Mouse (Mus musculus): ENCODE data around the gene Gm49368. TPM values are rescaled to one million over a fixed set of nuclear protein-coding genes. Genes with fewer than 3 reads are reported as not detected.

Gene Gm49368
- polyA plus RNA-seq, 1 experiment from 2014 or later: not detected

GRCm38 (mm10) chr7:128065547-128065946, 3.1 kb downstream of the Gm49368 start:
- H3K9me3 ChIP-seq (replicated peaks; ENCODE audit: low read length): no peaks in the 10 kb centered on the region
- TF ChIP-seq CTCF (IDR thresholded peaks at IDR 0.05; ENCODE audit: low read depth): no peak
- H3K27ac ChIP-seq: no peak overlapping the region
- WGBS: 78% methylated on average over 5 of the region's 5 CpGs
- H3K36me3 ChIP-seq (ENCODE audit: insufficient read depth, low read length): no peaks in the 10 kb centered on the region
- H3K9ac ChIP-seq (ENCODE audit: low read depth, low read length): no peak overlapping the region
- H3K4me3 ChIP-seq (replicated peaks; ENCODE audit: low read depth, low read length): no peak overlapping the region
- no peak overlapping the region for H3K4me2 ChIP-seq (ENCODE audit: low read length)
- no peaks in the 10 kb centered on the region for H3K4me1 ChIP-seq (replicated peaks; ENCODE audit: insufficient read depth, low read length)
- H3K27me3 ChIP-seq (ENCODE audit: insufficient read depth, low read length): no peaks in the 10 kb centered on the region
- no peak for DNase-seq (ENCODE audit: low spot score)
- no peak for ATAC-seq (replicated peaks; ENCODE audit: low FRiP score, low read depth)

GRCm38 (mm10) chr7:128067847-128068246, 5.4 kb downstream of the Gm49368 start:
- H3K4me1 ChIP-seq (replicated peaks; ENCODE audit: insufficient read depth, low read length): no peaks in the 10 kb centered on the region
- no peaks in the 10 kb centered on the region for H3K9me3 ChIP-seq (replicated peaks; ENCODE audit: low read length)
- H3K27me3 ChIP-seq (ENCODE audit: insufficient read depth, low read length): no peaks in the 10 kb centered on the region
- WGBS: 67% methylated on average over 3 of the region's 3 CpGs
- no peak overlapping the region for H3K4me3 ChIP-seq (replicated peaks; ENCODE audit: low read depth, low read length)
- H3K36me3 ChIP-seq (ENCODE audit: insufficient read depth, low read length): no peaks in the 10 kb centered on the region
- no peak for DNase-seq (ENCODE audit: low spot score)
- no peak for TF ChIP-seq CTCF (IDR thresholded peaks at IDR 0.05; ENCODE audit: low read depth)
- H3K9ac ChIP-seq (ENCODE audit: low read depth, low read length): no peak overlapping the region
- no peak for ATAC-seq (replicated peaks; ENCODE audit: low FRiP score, low read depth)
- no peak overlapping the region for H3K4me2 ChIP-seq (ENCODE audit: low read length)
- H3K27ac ChIP-seq: no peak overlapping the region

GRCm38 (mm10) chr7:128069844-128070243, 7.4 kb downstream of the Gm49368 start:
- no peak for DNase-seq (ENCODE audit: low spot score)
- H3K27me3 ChIP-seq (ENCODE audit: insufficient read depth, low read length): no peaks in the 10 kb centered on the region
- no peaks in the 10 kb centered on the region for H3K9me3 ChIP-seq (replicated peaks; ENCODE audit: low read length)
- TF ChIP-seq CTCF (IDR thresholded peaks at IDR 0.05; ENCODE audit: low read depth): no peak
- WGBS: 80% methylated on average over 2 of the region's 2 CpGs
- no peak for ATAC-seq (replicated peaks; ENCODE audit: low FRiP score, low read depth)
- H3K36me3 ChIP-seq (ENCODE audit: insufficient read depth, low read length): no peaks in the 10 kb centered on the region
- H3K27ac ChIP-seq: no peak overlapping the region
- H3K9ac ChIP-seq (ENCODE audit: low read depth, low read length): no peak overlapping the region
- no peak overlapping the region for H3K4me3 ChIP-seq (replicated peaks; ENCODE audit: low read depth, low read length)
- H3K4me2 ChIP-seq (ENCODE audit: low read length): no peak overlapping the region
- no peaks in the 10 kb centered on the region for H3K4me1 ChIP-seq (replicated peaks; ENCODE audit: insufficient read depth, low read length)

GRCm38 (mm10) chr7:128071816-128072215, 9.3 kb downstream of the Gm49368 start:
- Histone ChIP-seq H3K36me3 (ENCODE audit: insufficient read depth, low read length) (no peaks in the 10 kb centered on the region), H3K27me3 (ENCODE audit: insufficient read depth, low read length) (no peaks in the 10 kb centered on the region), H3K9ac (ENCODE audit: low read depth, low read length) (no peak overlapping the region), H3K4me3 (replicated peaks; ENCODE audit: low read depth, low read length) (no peak overlapping the region), H3K4me2 (ENCODE audit: low read length) (no peak overlapping the region), H3K27ac (no peak overlapping the region), H3K9me3 (replicated peaks; ENCODE audit: low read length) (no peaks in the 10 kb centered on the region), H3K4me1 (replicated peaks; ENCODE audit: insufficient read depth, low read length) (no peaks in the 10 kb centered on the region)
- TF ChIP-seq CTCF (IDR thresholded peaks at IDR 0.05; ENCODE audit: low read depth): no peak
- whole genome bisulfite sequencing: 70% methylated on average over 4 of the region's 4 CpGs
- ATAC-seq (replicated peaks; ENCODE audit: low FRiP score, low read depth): no peak
- DNase-seq (ENCODE audit: low spot score): no peak

GRCm38 (mm10) chr7:128080012-128080411, 17.5 kb downstream of the Gm49368 start:
- H3K27me3 ChIP-seq (ENCODE audit: insufficient read depth, low read length): no peaks in the 10 kb centered on the region
- H3K4me1 ChIP-seq (replicated peaks; ENCODE audit: insufficient read depth, low read length): no peaks in the 10 kb centered on the region
- 74% methylated on average over 8 of the region's 8 CpGs for WGBS
- no peak overlapping the region for H3K4me3 ChIP-seq (replicated peaks; ENCODE audit: low read depth, low read length)
- no peak overlapping the region for H3K9ac ChIP-seq (ENCODE audit: low read depth, low read length)
- no peaks in the 10 kb centered on the region for H3K36me3 ChIP-seq (ENCODE audit: insufficient read depth, low read length)
- H3K4me2 ChIP-seq (ENCODE audit: low read length): no peak overlapping the region
- H3K27ac ChIP-seq: no peak overlapping the region
- ATAC-seq (replicated peaks; ENCODE audit: low FRiP score, low read depth): no peak
- no peak for DNase-seq (ENCODE audit: low spot score)
- H3K9me3 ChIP-seq (replicated peaks; ENCODE audit: low read length): no peaks in the 10 kb centered on the region
- no peak for TF ChIP-seq CTCF (IDR thresholded peaks at IDR 0.05; ENCODE audit: low read depth)

GRCm38 (mm10) chr7:128089141-128089540, 26.7 kb downstream of the Gm49368 start:
- H3K27me3 ChIP-seq (ENCODE audit: insufficient read depth, low read length): no peaks in the 10 kb centered on the region
- H3K36me3 ChIP-seq (ENCODE audit: insufficient read depth, low read length): no peaks in the 10 kb centered on the region
- no peak overlapping the region for H3K9ac ChIP-seq (ENCODE audit: low read depth, low read length)
- DNase-seq (ENCODE audit: low spot score) (no peak), ATAC-seq (replicated peaks; ENCODE audit: low FRiP score, low read depth) (no peak)
- H3K4me1 ChIP-seq (replicated peaks; ENCODE audit: insufficient read depth, low read length): no peaks in the 10 kb centered on the region
- H3K27ac ChIP-seq: no peak overlapping the region
- 76% methylated on average over 7 of the region's 7 CpGs for WGBS
- TF ChIP-seq CTCF (IDR thresholded peaks at IDR 0.05; ENCODE audit: low read depth): no peak
- no peak overlapping the region for H3K4me3 ChIP-seq (replicated peaks; ENCODE audit: low read depth, low read length)
- no peak overlapping the region for H3K4me2 ChIP-seq (ENCODE audit: low read length)
- H3K9me3 ChIP-seq (replicated peaks; ENCODE audit: low read length): no peaks in the 10 kb centered on the region

GRCm38 (mm10) chr7:128098135-128098534, 35.7 kb downstream of the Gm49368 start:
- WGBS: 80% methylated on average over 1 of the region's 1 CpGs
- Histone ChIP-seq H3K27ac (no peak overlapping the region), H3K4me3 (replicated peaks; ENCODE audit: low read depth, low read length) (no peak overlapping the region), H3K4me1 (replicated peaks; ENCODE audit: insufficient read depth, low read length) (no peaks in the 10 kb centered on the region), H3K9ac (ENCODE audit: low read depth, low read length) (no peak overlapping the region), H3K27me3 (ENCODE audit: insufficient read depth, low read length) (no peaks in the 10 kb centered on the region), H3K4me2 (ENCODE audit: low read length) (no peak overlapping the region), H3K9me3 (replicated peaks; ENCODE audit: low read length) (no peaks in the 10 kb centered on the region), H3K36me3 (ENCODE audit: insufficient read depth, low read length) (no peaks in the 10 kb centered on the region)
- ATAC-seq (replicated peaks; ENCODE audit: low FRiP score, low read depth) (no peak), DNase-seq (ENCODE audit: low spot score) (peak; percentile 25)
- TF ChIP-seq CTCF (IDR thresholded peaks at IDR 0.05; ENCODE audit: low read depth): peak; percentile 40

Measured in kidney, postnatal 0 days (tissue).